Mouse (Mus musculus) erythroblast, adult 5-6 weeks (primary cell): ENCODE measurements around the gene Cd52. TPM values are rescaled to one million over a fixed set of nuclear protein-coding genes. Genes with fewer than 3 reads are reported as not detected.
"Not testable (repeated sequence)": the region's sequence is repeated elsewhere in the genome, so short reads cannot be mapped to it uniquely, and the experiment has no call there.

ENCODE experiments used
- ATAC-seq: replicated peaks from 2 replicates; pipeline ENCODE4 v1.8.0; 2016; ENCODE audit warnings: moderate number of reproducible peaks, mild to moderate bottlenecking, moderate TSS enrichment, inconsistent platforms; ENCODE audit not compliant: poor library complexity, low FRiP score, severe bottlenecking
- total RNA-seq, 2 experiments: library from RNA; stranded (forward) in 1 of 2; stranded (reverse) in 1 of 2; fragments of 150-400 nt in 1 of 2; fragments of 200-764, 138-1000 nt in 1 of 2; gene quantifications; 2 replicates each; pipeline versions ENCODE4 v1.2.3 to v1.2.4; 2015 to 2017; ENCODE audit warnings: low replicate concordance in 2 of 2

Gene Cd52
- total RNA-seq (2015; ENCODE audit: low replicate concordance) (324 and 347 TPM in 2 replicates), total RNA-seq (2017; ENCODE audit: low replicate concordance) (146 and 324 TPM in 2 replicates)

DNA sequence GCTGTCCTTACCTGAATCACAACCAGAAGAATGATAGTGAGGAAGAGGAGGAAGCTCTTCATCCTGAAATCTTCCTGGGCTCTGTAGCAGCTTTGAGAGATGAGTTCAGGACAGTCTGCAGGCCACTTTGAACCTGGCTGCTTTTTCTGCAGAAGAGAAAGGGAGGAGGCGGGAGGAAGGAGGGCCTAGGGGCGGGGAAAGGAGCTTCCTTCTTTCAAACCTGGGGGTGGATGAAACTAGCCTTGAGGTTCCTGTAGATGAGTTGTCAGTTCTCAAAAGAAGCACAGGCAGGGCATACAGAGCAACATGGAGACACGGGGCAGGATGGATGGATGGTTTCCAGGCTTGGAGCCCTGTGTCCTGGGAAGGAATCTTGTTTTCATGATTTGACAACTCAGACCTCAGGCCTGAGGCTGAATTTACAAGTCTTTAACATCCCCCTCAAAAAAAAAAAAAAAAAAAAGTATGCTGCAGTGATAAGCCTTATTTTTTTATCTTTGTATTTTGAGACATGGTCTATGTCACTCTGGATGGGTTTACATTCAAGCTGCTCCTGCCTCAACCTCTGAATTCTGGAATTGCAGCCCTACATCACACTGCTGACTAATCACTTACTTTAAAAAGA lies at the start of gene Cd52:
Gene Cd52 (minus strand): TSS at position 160 of the 625 bp plus-strand sequence.
- no peak for ATAC-seq

DNA sequence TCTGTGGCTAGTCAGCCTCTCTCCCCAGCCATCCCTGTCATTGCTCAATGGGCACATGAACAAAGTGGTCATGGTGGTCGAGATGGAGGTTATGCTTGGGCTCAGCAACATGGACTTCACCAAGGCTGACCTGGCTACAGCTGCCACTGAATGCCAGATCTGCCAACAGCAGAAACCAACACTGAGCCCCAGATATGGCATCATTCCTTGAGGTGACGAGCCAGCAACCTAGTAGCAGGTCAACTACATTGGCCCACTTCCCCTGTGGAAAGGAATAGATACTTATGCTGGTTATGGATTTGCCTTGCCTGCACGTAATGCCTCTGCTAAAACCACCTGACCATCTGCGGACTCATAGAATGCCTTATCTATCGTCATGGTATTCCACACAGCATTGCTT lies 49.4 kb upstream of the Cd52 start:
- not testable (repeated sequence) for ATAC-seq

DNA sequence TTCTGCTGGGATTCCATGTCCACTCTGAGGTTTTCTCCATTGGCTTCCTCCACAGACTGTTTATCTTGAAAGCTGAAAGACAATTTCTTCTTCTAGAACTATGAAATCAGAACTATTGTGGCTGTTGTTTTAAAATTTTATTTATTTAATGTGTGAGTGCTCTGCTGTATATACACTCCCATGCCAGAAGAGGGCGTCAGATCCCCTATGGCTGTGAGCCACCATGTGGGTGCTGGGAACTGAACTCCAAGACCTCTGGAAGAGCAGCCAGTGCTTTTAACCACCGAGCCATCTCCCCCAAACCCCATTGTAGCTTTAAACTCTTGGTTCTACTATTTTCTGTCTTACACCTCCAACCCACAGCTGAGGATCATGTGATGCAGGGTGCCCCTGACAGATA lies 44.0 kb upstream of the Cd52 start:
- no peak for ATAC-seq

DNA sequence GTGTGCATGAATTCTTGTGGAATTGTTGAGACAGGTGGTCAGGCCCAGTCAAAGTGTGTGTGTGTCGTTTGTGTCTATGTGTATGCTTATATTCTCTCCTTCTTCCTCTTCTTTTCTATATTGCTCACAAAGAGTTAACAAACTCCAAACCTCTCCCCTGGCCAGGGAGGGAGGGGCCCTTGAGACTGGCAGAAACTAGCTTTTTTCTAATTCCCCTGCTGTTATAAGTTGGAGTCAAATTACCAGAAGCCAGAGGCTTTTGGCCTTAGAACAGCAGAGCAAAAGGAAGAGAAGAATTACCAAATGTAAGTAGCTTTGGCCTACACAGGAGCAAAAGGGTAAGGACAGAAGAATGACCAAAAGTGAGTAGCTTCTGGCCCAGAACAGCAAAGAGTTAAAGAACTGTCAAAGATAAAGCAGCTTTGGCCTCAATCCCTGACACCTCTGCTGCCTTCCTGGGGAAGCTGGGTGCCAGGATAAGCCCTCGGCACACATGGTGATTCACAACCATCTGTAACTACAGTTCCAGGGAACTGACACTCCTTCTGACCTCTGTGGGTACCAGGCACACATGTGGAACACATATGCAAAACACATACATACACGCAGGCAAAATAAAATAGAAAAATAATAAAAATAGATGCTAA lies 41.5 kb upstream of the Cd52 start:
- ATAC-seq, result no peak

DNA sequence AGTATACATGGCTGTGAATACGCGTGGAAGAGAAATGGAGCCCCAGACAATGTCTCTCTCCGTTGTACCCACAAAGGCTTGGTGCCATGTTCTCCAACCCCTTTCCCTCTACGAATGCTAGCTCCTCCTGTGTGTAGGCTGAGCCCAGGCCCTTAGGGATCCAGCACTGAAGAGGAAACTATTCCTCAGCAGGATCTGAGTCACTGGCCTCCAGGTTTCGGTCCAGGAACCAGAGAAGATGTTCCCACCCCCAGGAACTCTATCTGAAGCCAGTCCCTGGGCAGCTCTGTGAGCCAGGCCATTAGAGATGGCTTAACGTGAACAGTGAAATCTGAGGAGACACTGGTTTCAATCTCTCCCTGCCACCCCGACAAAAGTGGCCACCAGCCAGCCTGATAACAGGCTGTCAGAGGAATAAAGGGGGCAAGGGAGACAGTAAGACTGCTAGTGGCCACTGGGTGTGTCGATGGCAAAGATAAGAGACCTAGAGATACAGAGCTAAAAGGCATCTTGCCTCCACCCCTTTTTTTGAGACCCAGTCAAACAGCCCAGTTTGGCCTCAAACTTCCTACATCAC lies 37.7 kb upstream of the Cd52 start:
- ATAC-seq, result no peak

DNA sequence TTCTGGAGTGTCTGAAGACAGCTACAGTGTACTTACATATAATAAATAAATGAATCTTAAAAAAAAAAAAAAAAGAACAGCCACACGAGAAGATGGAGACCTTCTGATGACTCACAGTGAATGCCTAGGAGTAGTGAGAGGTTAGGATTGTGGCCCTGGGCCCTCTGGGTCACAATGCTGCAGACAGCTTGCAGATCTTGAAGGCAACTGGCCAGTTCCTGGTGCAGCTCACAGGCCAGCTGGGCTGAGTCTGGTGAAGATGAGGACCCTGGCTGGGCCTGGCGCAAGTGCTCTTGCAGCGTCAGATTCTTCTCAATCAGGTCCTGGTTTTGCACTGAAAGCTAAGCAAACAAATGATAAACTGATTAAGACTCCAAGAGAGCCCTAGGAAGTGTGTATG lies 37.2 kb upstream of the Cd52 start:
- no peak for ATAC-seq

DNA sequence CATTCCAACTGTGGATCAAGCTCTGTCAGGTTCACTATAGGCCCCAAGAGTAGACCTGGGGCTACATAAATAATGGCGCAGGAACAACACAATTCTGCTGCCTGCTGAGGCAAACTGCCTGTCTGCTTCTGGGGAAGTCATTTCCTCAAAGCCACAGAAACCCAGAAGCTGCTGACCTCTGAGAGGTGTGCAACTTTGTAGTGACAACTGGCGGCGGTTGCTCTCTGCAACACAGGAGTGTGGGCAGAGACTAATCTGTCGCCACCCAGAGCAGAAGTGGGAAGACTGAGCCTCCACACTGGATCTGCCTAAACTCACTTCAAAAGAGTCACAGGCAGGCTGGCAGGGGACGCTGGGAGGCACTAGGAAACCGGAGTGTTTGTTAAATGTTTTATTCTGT lies 34.6 kb upstream of the Cd52 start:
- ATAC-seq, result no peak

GRCm38 (mm10) chr4:134128983-134129362 lies 34.1 kb upstream of the Cd52 start:
- ATAC-seq, result peak; percentile 32

- peak; percentile 78 for ATAC-seq
Measured at GRCm38 (mm10) chr4:134128221-134128982, 33.5 kb upstream of the Cd52 start, which contains the start of gene Sh3bgrl3. Gene Sh3bgrl3, minus strand, starts transcription at chr4:134128789.

DNA sequence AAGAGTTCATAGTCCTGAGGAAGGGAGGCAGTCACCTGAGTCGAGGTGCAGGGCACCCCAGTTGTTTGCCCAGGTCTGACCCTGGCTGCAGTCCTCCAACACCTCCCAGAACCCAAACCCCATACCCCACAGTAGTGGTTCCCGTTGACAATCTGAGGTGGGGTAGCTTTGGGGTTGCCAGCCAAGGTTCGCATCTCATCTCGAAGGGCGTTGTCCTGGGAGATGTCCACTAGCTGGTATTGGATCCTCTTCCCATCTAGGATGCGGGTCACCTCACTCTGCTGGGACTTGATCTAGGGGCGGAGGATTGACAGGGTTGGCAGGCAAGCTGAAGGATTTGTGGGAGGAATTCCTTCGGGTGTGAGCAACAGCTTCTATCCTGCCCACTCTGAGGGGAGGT lies 32.9 kb upstream of the Cd52 start:
- no peak for ATAC-seq

DNA sequence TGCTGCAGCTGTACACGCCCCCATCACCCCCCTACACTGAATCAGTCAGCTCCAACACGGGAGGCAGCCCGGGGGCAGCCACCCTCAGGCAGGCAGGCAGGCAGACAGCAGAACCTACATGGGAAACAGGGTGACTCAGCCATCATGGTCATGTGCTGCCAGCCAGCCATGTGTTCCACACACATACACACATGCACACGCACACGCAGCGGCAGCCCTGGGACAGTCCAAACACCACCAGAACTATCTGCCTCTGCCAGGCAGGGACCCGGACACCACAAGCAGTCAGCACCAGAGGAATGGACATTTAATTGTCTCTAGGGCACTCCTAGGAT lies 32.2 kb upstream of the Cd52 start:
- no peak for ATAC-seq

GRCm38 (mm10) chr4:134126300-134127120 lies 31.6 kb upstream of the Cd52 start:
- no peak for ATAC-seq

GRCm38 (mm10) chr4:134125383-134126060 lies 30.6 kb upstream of the Cd52 start:
- no peak for ATAC-seq

- peak; percentile 53 for ATAC-seq
Measured at GRCm38 (mm10) chr4:134123680-134124551, 29.0 kb upstream of the Cd52 start.

GRCm38 (mm10) chr4:134123147-134123546 lies 28.3 kb upstream of the Cd52 start:
- no peak for ATAC-seq

DNA sequence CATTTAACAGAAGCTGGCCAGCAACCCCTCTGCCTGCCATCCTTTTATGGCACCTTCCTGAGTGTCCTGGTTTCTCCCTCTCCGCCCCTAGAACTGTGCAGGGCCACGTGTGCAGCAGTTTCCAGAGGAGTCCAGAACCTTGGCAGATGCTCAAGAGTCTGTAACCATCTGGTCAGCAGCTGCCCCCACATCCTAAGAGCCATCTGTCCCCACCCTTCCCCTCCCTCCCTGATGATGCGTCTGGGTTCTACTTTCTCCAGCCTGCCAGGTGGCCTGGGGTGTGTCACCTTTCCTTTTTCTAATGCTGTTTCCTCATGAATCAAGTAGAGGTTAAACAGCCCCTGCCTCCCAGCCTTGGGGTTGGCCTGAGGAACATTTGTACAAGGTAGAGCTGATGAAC lies 27.4 kb upstream of the Cd52 start:
- ATAC-seq, result no peak

GRCm38 (mm10) chr4:134121571-134121970 lies 26.7 kb upstream of the Cd52 start:
- ATAC-seq, result no peak

DNA sequence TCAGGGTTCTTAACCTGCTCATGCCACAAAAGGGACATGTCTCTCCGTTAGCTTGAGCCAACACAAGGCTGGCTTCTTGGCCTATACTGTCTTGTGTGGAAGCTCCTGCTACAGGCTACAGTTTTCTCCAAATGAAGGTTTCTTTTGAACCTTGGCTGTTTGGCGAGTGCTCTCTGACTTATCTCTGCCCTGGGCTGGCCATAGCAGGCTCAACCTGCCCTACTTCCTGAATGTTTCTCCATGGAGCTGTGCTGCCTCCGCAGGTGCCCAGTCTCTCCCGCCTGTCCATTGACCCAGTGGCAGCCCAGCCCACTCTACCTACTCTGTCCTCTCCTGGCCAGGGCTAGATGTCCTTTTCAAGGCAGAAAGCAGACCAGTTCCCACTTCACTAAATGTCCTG lies 26.0 kb upstream of the Cd52 start:
- no peak for ATAC-seq
